28 mouse cellular contexts compared by ENCODE assay signal in genomic region chr13:19094571-19094970, GRCm38 (mm10).
A peak's percentile ranks its signal among the peaks of the same experiment; 100 is the strongest.
DNase-seq lines count a peak whose midpoint lies in the region; ATAC-seq lines count a peak whose summit lies in the region.
"Had no signal": no experiment of that assay in that cellular context is flagged by ENCODE, and none has a peak within 500 bp of the region (broad histone marks: within the 10 kb centered on the region; RNA-seq: fewer than 3 reads in every experiment).

No protein-coding gene starts in this region.

- DNase-seq in cerebellum, adult 11-12 months, result peak; percentile 38
- peak; percentile 23 for DNase-seq in cerebellum, adult 8-10 months
- DNase-seq in cerebellum, postnatal 10 days, result peak; percentile 64 to 71
- peak; percentile 59 to 70 for DNase-seq in cerebellum, postnatal 36 days
- no peak for DNase-seq in forebrain, embryonic 14.5 days (ENCODE audit: low spot score)
- no peak for DNase-seq in heart, adult 18-20 months
- no peak for DNase-seq in ovary, postnatal 36 days (ENCODE audit: low spot score)
- DNase-seq: adrenal gland, postnatal 10 days; adrenal gland, postnatal 36 days; B cell, adult 2 months; embryo, embryonic 11 days; gastrocnemius, postnatal 10 days; gastrocnemius, postnatal 36 days; heart, adult 11 months; kidney, adult 2 months had no signal

- H3K36me3 ChIP-seq in forebrain, embryonic 14.5 days (ENCODE audit: control insufficient read depth, insufficient read depth, low read length), result no peaks in the 10 kb centered on the region
- H3K36me3 ChIP-seq: embryonic facial prominence, embryonic 10.5 days; embryonic facial prominence, embryonic 13.5 days; forebrain, embryonic 12.5 days; G1E; heart, embryonic 13.5 days; hindbrain, embryonic 12.5 days had no signal

- H3K9me3 ChIP-seq in forebrain, embryonic 14.5 days (replicated peaks; ENCODE audit: control insufficient read depth, low read length), result no peaks in the 10 kb centered on the region
- H3K9me3 ChIP-seq: embryonic facial prominence, embryonic 10.5 days; embryonic facial prominence, embryonic 13.5 days; forebrain, embryonic 12.5 days; G1E; heart, embryonic 13.5 days; hindbrain, embryonic 12.5 days; hindbrain, embryonic 15.5 days had no signal

- no peak overlapping the region for H3K9ac ChIP-seq in forebrain, embryonic 14.5 days (ENCODE audit: low read length)
- H3K9ac ChIP-seq: embryonic facial prominence, embryonic 13.5 days; forebrain, embryonic 12.5 days; heart, embryonic 13.5 days; hindbrain, embryonic 12.5 days; hindbrain, embryonic 15.5 days had no signal

- no peaks in the 10 kb centered on the region for H3K27me3 ChIP-seq in forebrain, embryonic 14.5 days (replicated peaks; ENCODE audit: control insufficient read depth, insufficient read depth, low read length)
- H3K27me3 ChIP-seq: CH12.LX; embryonic facial prominence, embryonic 13.5 days; forebrain, embryonic 12.5 days; heart, embryonic 13.5 days; hindbrain, embryonic 12.5 days; hindbrain, embryonic 15.5 days had no signal

- H3K4me1 ChIP-seq in forebrain, embryonic 14.5 days (ENCODE audit: control insufficient read depth, insufficient read depth, low read length), result no peaks in the 10 kb centered on the region
- H3K4me1 ChIP-seq: embryonic facial prominence, embryonic 10.5 days; embryonic facial prominence, embryonic 13.5 days; forebrain, embryonic 12.5 days; heart, embryonic 13.5 days; hindbrain, embryonic 12.5 days; hindbrain, embryonic 15.5 days had no signal

- no peak for ATAC-seq in cerebellum, adult (ENCODE audit: insufficient number of reproducible peaks, low FRiP score, low TSS enrichment)
- ATAC-seq in forebrain, embryonic 14.5 days, result no peak
- ATAC-seq: forebrain, embryonic 16.5 days; intestine, postnatal 0 days; Patski had no signal

- WGBS in forebrain, embryonic 14.5 days, result 94% methylated on average over 6 of the region's 6 CpGs

- H3K4me3 ChIP-seq in forebrain, embryonic 14.5 days (ENCODE audit: low read depth, low read length), result no peak overlapping the region
- H3K4me3 ChIP-seq: embryonic facial prominence, embryonic 10.5 days; embryonic facial prominence, embryonic 13.5 days; erythroblast, embryonic 14.5 days; forebrain, embryonic 12.5 days; heart, embryonic 13.5 days; hindbrain, embryonic 12.5 days; hindbrain, embryonic 15.5 days had no signal

- H3K27ac ChIP-seq in forebrain, embryonic 14.5 days (ENCODE audit: low read depth, low read length), result no peak overlapping the region
- H3K27ac ChIP-seq: embryonic facial prominence, embryonic 10.5 days; embryonic facial prominence, embryonic 13.5 days; forebrain, embryonic 12.5 days; heart, embryonic 13.5 days; hindbrain, embryonic 12.5 days; hindbrain, embryonic 15.5 days had no signal

- no peak overlapping the region for H3K4me2 ChIP-seq in forebrain, embryonic 14.5 days (ENCODE audit: low read length)
- H3K4me2 ChIP-seq: embryonic facial prominence, embryonic 13.5 days; forebrain, embryonic 12.5 days; heart, embryonic 13.5 days; hindbrain, embryonic 12.5 days; hindbrain, embryonic 15.5 days had no signal

Comparison
In these comparisons a context has a peak if more than half of its experiments do, and no peak if none do; other contexts are left out.
1. DNase-seq: peak in cerebellum, adult 11-12 months (single experiment), cerebellum, adult 8-10 months (single experiment), cerebellum, postnatal 10 days (2 of 2) and cerebellum, postnatal 36 days (2 of 2); none in forebrain, embryonic 14.5 days (single experiment), heart, adult 18-20 months (0 of 2) and ovary, postnatal 36 days (single experiment).